In the genomic region with DNA sequence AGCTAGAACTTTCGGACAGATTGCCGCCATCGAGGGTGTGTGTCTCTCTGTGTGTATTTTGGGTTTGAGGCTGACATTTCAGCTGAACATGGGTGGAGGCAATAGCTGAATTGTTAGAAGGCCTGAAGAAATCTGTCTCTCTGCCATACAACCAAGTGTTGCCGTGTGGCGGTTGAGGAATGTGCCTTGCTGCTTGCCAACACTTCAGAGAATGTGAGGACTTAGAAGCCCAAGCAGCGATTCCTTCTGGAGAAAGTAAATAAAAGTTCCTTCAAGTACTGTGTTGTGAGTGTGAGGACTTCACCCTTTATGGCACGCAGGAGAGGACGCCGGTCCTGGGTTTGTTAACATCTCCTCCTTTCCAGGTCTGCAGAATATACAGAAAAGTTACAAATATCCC, we compare ENCODE assay signal across 14 mouse cellular contexts.
A peak's percentile ranks its signal among the peaks of the same experiment; 100 is the strongest.
DNase-seq lines count a peak whose midpoint lies in the region; ATAC-seq and TF ChIP-seq lines count a peak whose summit lies in the region.
"Had no signal": no experiment of that assay in that cellular context is flagged by ENCODE, and none has a peak within 500 bp of the region (broad histone marks: within the 10 kb centered on the region; RNA-seq: fewer than 3 reads in every experiment).

No protein-coding gene starts in this region.

- no peaks in the 10 kb centered on the region for H3K9me3 ChIP-seq in lung, embryonic 14.5 days (ENCODE audit: low read depth, low read length)
- no peaks in the 10 kb centered on the region for H3K9me3 ChIP-seq in stomach, postnatal 0 days (ENCODE audit: control insufficient read depth, low read length)

- ATAC-seq in lung, embryonic 14.5 days (ENCODE audit: insufficient read depth), result peak; percentile 18; the same call in 1 of the 2 replicates
- no peak for ATAC-seq in stomach, postnatal 0 days (ENCODE audit: low FRiP score, low TSS enrichment)
- ATAC-seq: inflammation-experienced regulatory T-cells, adult 6 months had no signal

- peak; percentile 24 to 36 for DNase-seq in layer of hippocampus, adult 8-10 months (ENCODE audit: low spot score in 2 of 2)
- DNase-seq in layer of hippocampus, adult 9-10 months (ENCODE audit: low spot score), result no peak
- DNase-seq in brain, adult 2 months (ENCODE audit: low read depth, low spot score), result peak; percentile 63
- peak; percentile 69 for DNase-seq in lung, embryonic 14.5 days
- DNase-seq in stomach, postnatal 0 days (ENCODE audit: low spot score), result no peak
- no peak for DNase-seq in yolk sac, embryonic 10.5 days (ENCODE audit: low spot score)
- DNase-seq in heart, adult 8-10 months (ENCODE audit: low spot score), result no peak
- DNase-seq: cerebellum, adult 2 months; heart, postnatal 36 days; kidney, postnatal 14 days; liver; thymus, postnatal 36 days had no signal

- H3K9ac ChIP-seq in lung, embryonic 14.5 days, result no peak overlapping the region
- no peak overlapping the region for H3K9ac ChIP-seq in stomach, postnatal 0 days (ENCODE audit: low read length)

- no peaks in the 10 kb centered on the region for H3K36me3 ChIP-seq in lung, embryonic 14.5 days (ENCODE audit: insufficient read depth)
- no peaks in the 10 kb centered on the region for H3K36me3 ChIP-seq in stomach, postnatal 0 days (ENCODE audit: control insufficient read depth, insufficient read depth, low read length)

- 56% methylated on average over 9 of the region's 9 CpGs for WGBS in lung, embryonic 14.5 days
- 51% methylated on average over 9 of the region's 9 CpGs for WGBS in stomach, postnatal 0 days

- H3K4me3 ChIP-seq in lung, embryonic 14.5 days (ENCODE audit: low read depth, low read length), result no peak overlapping the region
- H3K4me3 ChIP-seq in stomach, postnatal 0 days (ENCODE audit: low read depth, low read length), result no peak overlapping the region
- H3K4me3 ChIP-seq: left cerebral cortex, adult 2 months had no signal

- H3K4me1 ChIP-seq in lung, embryonic 14.5 days (ENCODE audit: insufficient read depth), result peaks cover 4% of the 10 kb centered on the region
- H3K4me1 ChIP-seq in stomach, postnatal 0 days (replicated peaks; ENCODE audit: control insufficient read depth, insufficient read depth), result peaks cover 5% of the 10 kb centered on the region; the same call in 1 of the 2 replicates

- TF ChIP-seq CTCF in lung, embryonic 14.5 days (IDR thresholded peaks at IDR 0.05; ENCODE audit: low read depth), result no peak
- no peak for TF ChIP-seq CTCF in stomach, postnatal 0 days (IDR thresholded peaks at IDR 0.05; ENCODE audit: low read depth)

- peak overlapping the region; percentile 78 for H3K27ac ChIP-seq in lung, embryonic 14.5 days (ENCODE audit: low read depth)
- H3K27ac ChIP-seq in stomach, postnatal 0 days (replicated peaks), result peak overlapping the region; percentile 24; the same call in 1 of the 2 replicates
- H3K27ac ChIP-seq: left cerebral cortex, adult 2 months had no signal

- no peak for TF ChIP-seq EP300 in stomach, postnatal 0 days (optimal IDR thresholded peaks at IDR 0.05)

- no peaks in the 10 kb centered on the region for H3K27me3 ChIP-seq in lung, embryonic 14.5 days (ENCODE audit: insufficient read depth, low read length)
- no peaks in the 10 kb centered on the region for H3K27me3 ChIP-seq in stomach, postnatal 0 days (ENCODE audit: control insufficient read depth, insufficient read depth, low read length)

- H3K4me2 ChIP-seq in lung, embryonic 14.5 days, result no peak overlapping the region; the same call in 1 of the 2 replicates
- H3K4me2 ChIP-seq in stomach, postnatal 0 days (replicated peaks; ENCODE audit: low read depth), result no peak overlapping the region

Comparison
In these comparisons a context has a peak if more than half of its experiments do, and no peak if none do; other contexts are left out.
1. DNase-seq: peak in layer of hippocampus, adult 8-10 months (2 of 2), brain, adult 2 months (single experiment) and lung, embryonic 14.5 days (single experiment); none in layer of hippocampus, adult 9-10 months (single experiment), stomach, postnatal 0 days (single experiment), yolk sac, embryonic 10.5 days (single experiment) and heart, adult 8-10 months (single experiment).